Mouse (Mus musculus) bone marrow, adult 2 months (tissue): ENCODE data around the gene Rplp2. TPM values are rescaled to one million over a fixed set of nuclear protein-coding genes. Genes with fewer than 3 reads are reported as not detected.

Source experiments
- H3K27ac ChIP-seq: fragments of 200-500 bp; 2 replicates; pipeline ENCODE4 v1.5.1; 2012; ENCODE audit warnings: low read depth, mild to moderate bottlenecking, control low read depth, inconsistent platforms, low read length; ENCODE audit not compliant: control insufficient read depth, poor library complexity, insufficient read depth
- H3K4me1 ChIP-seq: fragments of 200-500 bp; 2 replicates; pipeline ENCODE4 v1.6.1; 2011; ENCODE audit warnings: low read length; ENCODE audit not compliant: control insufficient read depth, insufficient read depth
- H3K4me3 ChIP-seq: fragments of 200-500 bp; replicated peaks from 2 replicates; pipeline ENCODE3; 2011; ENCODE audit warnings: mild to moderate bottlenecking, low read depth, low read length, control low read depth; ENCODE audit not compliant: control insufficient read depth
- CTCF ChIP-seq: fragments of 200-500 bp; IDR thresholded peaks from 2 replicates; pipeline ENCODE4 v1.5.1; 2011; ENCODE audit warnings: low read length, control low read depth; ENCODE audit not compliant: control insufficient read depth, insufficient read depth
- POLR2A ChIP-seq: fragments of 200-500 bp; IDR thresholded peaks from 2 replicates; pipeline ENCODE4 v1.6.1; 2011; ENCODE audit warnings: low read depth, mild to moderate bottlenecking, control low read depth, low read length, borderline replicate concordance; ENCODE audit not compliant: control insufficient read depth
- WGBS: fragments of 180-500 bp; shearing (Covaris S2); methylation state at CpG from one replicate; pipeline ENCODE4 v1.1.7; 2018; 5-methylcytosine and 5-hydroxymethylcytosine counted together
- polyA plus RNA-seq: library from polyadenylated mRNA; stranded (reverse); fragments of >200 nt; gene quantifications from 2 replicates; pipeline ENCODE4 v1.2.4, GENCODE M21; 2011; ENCODE audit warnings: low replicate concordance; ENCODE audit not compliant: missing spikeins, insufficient read depth, insufficient read length

Rplp2 gene
- polyA plus RNA-seq, 1 experiment = 2,615 TPM

DNA sequence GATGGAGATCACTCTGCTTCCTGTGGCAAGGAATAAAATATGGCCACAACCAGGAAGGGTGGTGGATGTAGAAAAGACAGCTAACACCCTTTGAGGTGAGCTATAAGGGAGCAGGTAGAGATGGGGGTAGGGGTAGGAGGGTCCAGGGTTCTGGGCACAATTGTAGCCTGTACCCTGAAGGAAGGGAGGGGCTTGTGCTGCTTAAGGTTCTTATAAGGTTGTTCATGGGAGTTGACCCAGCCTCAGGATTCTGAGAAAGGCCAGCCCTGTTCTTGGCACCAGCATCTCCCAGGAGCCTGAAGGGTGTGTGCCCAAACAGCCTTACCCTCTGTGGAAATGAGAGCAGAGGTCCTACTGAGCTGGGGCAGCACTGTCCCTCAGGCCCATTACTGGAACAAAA, 4.8 kb downstream of the Rplp2 start:
- H3K27ac ChIP-seq = no peak overlapping the region
- TF ChIP-seq POLR2A (no peak), CTCF (no peak)

DNA sequence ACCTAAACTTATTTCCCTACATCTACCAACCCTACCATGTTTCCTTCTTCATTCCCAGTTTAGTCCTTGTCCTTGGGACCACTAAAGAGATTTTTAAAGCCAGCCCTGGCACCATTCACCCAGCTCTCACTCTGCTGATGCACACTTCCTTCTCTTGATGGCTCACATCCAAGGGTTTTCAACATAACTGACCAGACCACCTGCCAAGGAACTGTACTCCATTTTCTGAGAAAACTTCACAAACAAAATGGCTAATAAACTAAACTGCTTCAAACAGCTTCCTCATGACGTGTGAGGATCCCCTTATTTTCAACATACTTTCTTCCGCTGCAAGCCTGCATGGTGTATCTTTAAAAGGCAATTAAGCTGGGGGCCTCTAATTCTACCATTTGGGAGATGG, 6.5 kb downstream of the Rplp2 start:
- 41% methylated on average over 2 of the region's 2 CpGs for WGBS
- no peak overlapping the region for H3K27ac ChIP-seq
- H3K4me3 ChIP-seq = no peak overlapping the region
- TF ChIP-seq CTCF (no peak), POLR2A (no peak)
- H3K4me1 ChIP-seq = peaks cover 7% of the 10 kb centered on the region; the same call in 1 of the 2 replicates

More for the DNA sequence above, 4.8 kb downstream of the Rplp2 start:
- H3K4me3 ChIP-seq = no peak overlapping the region
- peaks cover 7% of the 10 kb centered on the region; the same call in 1 of the 2 replicates for H3K4me1 ChIP-seq

DNA sequence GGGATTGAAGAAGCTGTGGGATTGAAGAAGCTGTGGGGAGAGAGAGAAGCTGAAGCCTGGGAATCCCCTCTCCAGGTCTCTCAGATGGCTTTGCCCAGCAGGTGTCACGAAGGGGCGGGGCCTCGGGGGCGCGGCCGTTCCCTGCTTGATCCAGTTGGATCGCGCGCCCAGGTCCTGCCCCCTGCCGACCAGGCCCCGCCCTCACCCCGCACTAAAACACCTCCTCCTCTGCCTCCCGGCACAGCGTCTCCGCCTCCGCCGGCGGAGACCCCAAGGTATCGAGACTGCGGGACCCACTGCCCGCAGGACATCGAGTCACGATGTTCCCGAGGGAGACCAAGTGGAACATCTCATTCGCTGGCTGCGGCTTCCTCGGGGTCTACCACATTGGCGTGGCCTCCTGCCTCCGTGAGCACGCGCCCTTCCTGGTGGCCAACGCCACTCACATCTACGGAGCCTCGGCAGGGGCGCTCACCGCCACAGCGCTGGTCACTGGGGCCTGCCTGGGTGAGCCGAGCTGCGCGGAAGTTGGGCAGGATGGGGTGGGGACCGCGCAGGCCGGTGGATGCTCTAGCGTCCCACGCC, 7.9 kb downstream of the Rplp2 start, which contains the start of gene Pnpla2:
Pnpla2 (plus strand) TSS at position 232 of the 585 bp plus-strand sequence.
- Histone ChIP-seq H3K4me1 (peaks cover 7% of the 10 kb centered on the region; the same call in 1 of the 2 replicates), H3K4me3 (peak within 1 kb of the TSS; percentile 92), H3K27ac (peak within 1 kb of the TSS; percentile 97)
- under 1% methylated on average over 45 of the region's 45 CpGs for WGBS
- TF ChIP-seq POLR2A (peak; percentile 94), CTCF (0 out of 2 replicates have a peak, but pooled peaks have one; percentile 0)

DNA sequence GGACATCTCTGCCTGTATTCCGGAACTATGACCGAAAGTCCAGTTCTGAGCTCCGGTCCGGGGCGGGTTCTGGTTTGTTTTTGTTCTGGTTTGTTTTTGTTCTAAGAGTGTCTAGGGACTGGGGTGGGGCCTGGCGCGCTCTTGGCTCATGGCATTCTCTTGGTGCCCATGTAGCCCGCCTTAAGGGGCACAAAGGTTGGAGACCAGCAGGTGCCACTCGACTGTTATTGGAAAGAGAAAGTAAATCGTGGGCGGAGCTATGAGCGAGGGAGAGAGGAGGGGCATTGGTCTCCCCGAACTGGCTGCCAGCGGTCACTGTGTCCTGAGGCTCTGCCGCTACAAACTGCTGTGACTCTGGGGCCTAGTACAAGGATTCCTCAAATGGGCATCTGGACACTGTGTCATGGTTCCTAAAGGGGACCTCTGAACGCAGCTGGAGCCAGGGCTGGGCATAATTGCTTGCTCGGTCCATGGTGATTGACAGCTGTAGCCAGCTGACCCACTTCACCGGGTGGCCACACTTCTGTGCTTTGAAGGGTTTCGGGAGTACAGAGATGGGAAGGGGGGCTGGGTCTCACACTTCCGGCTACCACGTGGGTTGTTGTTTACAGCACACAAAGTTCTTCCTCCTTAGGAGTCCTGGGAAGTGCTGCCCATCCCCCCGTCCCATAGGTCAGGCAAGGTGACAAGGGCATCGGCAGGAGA, 8.6 kb downstream of the Rplp2 start:
- WGBS = under 1% methylated on average over 23 of the region's 23 CpGs
- peak overlapping the region; percentile 97 for H3K27ac ChIP-seq
- peaks cover 7% of the 10 kb centered on the region; the same call in 1 of the 2 replicates for H3K4me1 ChIP-seq
- peak overlapping the region; percentile 92 for H3K4me3 ChIP-seq
- TF ChIP-seq CTCF = no peak
- peak; percentile 30; the same call in 1 of the 2 replicates for TF ChIP-seq POLR2A

DNA sequence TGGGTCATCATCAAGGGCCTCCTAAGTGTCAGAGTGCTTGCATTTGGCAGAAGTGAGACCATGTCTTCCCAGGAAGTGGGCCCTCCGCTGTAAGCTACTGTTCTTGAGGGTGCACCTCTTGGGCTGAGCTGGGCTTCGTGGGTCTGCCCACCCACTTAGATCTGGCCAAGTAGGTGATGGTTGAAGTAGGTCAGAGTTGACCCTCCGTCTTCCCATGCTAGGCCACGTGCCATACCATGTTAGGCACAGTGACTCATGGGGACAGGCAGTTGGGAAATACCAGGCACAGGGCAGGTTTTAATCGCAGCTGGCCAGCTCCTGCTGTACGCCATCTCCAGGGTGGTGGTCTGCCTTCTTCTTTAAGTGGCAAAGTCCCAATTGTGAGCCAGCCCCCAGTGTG, 9.6 kb downstream of the Rplp2 start:
- no peak overlapping the region for H3K27ac ChIP-seq
- H3K4me3 ChIP-seq = peak overlapping the region; percentile 92
- 68% methylated on average over 6 of the region's 6 CpGs for WGBS
- no peak for TF ChIP-seq POLR2A
- no peak for TF ChIP-seq CTCF
- H3K4me1 ChIP-seq = peaks cover 7% of the 10 kb centered on the region; the same call in 1 of the 2 replicates

DNA sequence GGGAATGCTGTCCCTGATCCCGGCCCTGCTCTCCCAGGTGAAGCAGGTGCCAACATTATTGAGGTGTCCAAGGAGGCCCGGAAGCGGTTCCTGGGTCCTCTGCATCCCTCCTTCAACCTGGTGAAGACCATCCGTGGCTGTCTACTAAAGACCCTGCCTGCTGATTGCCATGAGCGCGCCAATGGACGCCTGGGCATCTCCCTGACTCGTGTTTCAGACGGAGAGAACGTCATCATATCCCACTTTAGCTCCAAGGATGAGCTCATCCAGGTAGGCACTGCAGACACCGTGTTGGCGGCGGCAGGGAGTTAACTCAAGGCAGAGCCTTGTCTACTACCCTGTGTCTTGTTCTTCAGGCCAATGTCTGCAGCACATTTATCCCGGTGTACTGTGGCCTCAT, 10.1 kb downstream of the Rplp2 start:
- H3K27ac ChIP-seq = no peak overlapping the region
- WGBS = 90% methylated on average over 14 of the region's 14 CpGs
- TF ChIP-seq CTCF (no peak), POLR2A (no peak)

DNA sequence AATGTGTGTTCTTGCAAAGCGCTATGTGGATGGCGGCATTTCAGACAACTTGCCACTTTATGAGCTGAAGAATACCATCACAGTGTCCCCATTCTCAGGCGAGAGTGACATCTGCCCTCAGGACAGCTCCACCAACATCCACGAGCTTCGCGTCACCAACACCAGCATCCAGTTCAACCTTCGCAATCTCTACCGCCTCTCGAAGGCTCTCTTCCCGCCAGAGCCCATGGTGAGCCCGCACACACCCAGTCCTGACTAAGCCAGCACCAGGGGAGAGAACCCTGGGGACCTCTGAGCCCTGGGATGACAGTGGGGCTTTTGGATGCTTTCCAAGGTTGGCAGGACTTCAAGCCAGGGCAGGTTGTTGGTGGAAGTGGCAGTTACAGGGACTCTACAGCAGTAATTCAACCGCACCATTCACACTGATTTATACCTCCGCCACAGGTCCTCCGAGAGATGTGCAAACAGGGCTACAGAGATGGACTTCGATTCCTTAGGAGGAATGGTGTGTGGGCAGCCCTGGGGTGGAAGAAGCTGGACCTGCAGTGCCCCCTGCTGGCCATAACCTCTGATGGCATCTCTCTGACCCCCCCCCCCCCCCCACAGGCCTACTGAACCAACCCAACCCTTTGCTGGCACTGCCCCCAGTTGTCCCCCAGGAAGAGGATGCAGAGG, 11.0 kb downstream of the Rplp2 start:
- Histone ChIP-seq H3K4me1 (peaks cover 7% of the 10 kb centered on the region; the same call in 1 of the 2 replicates), H3K4me3 (no peak overlapping the region), H3K27ac (no peak overlapping the region)
- TF ChIP-seq POLR2A (no peak), CTCF (peak; percentile 71)
- WGBS = 78% methylated on average over 15 of the region's 15 CpGs

More for the DNA sequence above, 10.1 kb downstream of the Rplp2 start:
- no peak overlapping the region for H3K4me3 ChIP-seq
- peaks cover 7% of the 10 kb centered on the region; the same call in 1 of the 2 replicates for H3K4me1 ChIP-seq

DNA sequence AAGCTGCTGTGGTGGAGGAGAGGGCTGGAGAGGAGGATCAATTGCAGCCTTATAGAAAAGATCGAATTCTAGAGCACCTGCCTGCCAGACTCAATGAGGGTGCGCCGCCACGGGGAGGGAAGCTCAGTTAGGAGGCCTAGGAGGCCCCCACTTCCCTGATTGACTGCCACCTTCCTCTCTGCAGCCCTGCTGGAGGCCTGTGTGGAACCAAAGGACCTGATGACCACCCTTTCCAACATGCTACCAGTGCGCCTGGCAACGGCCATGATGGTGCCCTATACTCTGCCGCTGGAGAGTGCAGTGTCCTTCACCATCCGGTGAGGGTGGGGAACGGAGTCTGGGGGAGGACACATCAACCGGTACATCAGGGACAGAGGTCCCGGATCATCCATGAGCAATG, 11.5 kb downstream of the Rplp2 start:
- Histone ChIP-seq H3K4me3 (no peak overlapping the region), H3K4me1 (peaks cover 7% of the 10 kb centered on the region; the same call in 1 of the 2 replicates), H3K27ac (no peak overlapping the region)
- WGBS = 86% methylated on average over 11 of the region's 11 CpGs
- TF ChIP-seq POLR2A = no peak
- no peak for TF ChIP-seq CTCF
